In the genomic region with DNA sequence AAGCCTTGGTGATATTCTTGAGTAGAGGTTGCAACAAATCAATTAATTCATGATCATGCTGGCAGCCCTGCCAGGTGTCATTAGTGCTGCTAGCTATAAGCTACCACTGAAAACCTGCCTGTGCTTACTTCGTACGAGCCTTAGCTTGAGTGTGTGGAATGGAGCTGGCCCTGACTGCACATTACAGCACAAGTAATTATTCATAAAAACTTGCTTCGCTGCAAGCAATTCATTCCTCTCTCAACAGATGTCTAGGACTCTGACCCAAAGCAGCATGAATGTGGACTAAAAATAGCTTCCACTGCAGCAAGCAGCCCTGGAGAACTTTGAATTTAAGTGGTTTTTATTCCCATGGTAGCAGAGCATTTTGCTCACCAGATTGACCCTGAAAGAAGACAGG, we compare ENCODE assay signal across 11 mouse cellular contexts.
DNase-seq lines count a peak whose midpoint lies in the region; ATAC-seq and TF ChIP-seq lines count a peak whose summit lies in the region.
"Had no signal": no experiment of that assay in that cellular context is flagged by ENCODE, and none has a peak within 500 bp of the region (broad histone marks: within the 10 kb centered on the region; RNA-seq: fewer than 3 reads in every experiment).

No protein-coding gene starts in this region.

- peaks cover 7% of the 10 kb centered on the region for H3K9me3 ChIP-seq in forebrain, embryonic 12.5 days
- H3K9me3 ChIP-seq in forebrain, embryonic 11.5 days (ENCODE audit: control insufficient read depth, low read length) = no peaks in the 10 kb centered on the region; the same call in 1 of the 2 replicates
- H3K9me3 ChIP-seq in neural tube, embryonic 11.5 days (ENCODE audit: control insufficient read depth, low read length) = peaks cover 3% of the 10 kb centered on the region; the same call in 1 of the 2 replicates
- H3K9me3 ChIP-seq in neural tube, embryonic 15.5 days (replicated peaks) = peaks cover 7% of the 10 kb centered on the region; the same call in 1 of the 2 replicates
- H3K9me3 ChIP-seq in kidney, postnatal 0 days (replicated peaks; ENCODE audit: low read length) = no peaks in the 10 kb centered on the region; the same call in 1 of the 2 replicates
- H3K9me3 ChIP-seq in stomach, embryonic 15.5 days = no peaks in the 10 kb centered on the region
- H3K9me3 ChIP-seq in heart, embryonic 10.5 days = 0 out of 2 replicates have a peak, but pooled peaks cover 3% of the 10 kb centered on the region

- no peak overlapping the region for H3K27ac ChIP-seq in forebrain, embryonic 12.5 days
- H3K27ac ChIP-seq in forebrain, embryonic 11.5 days (ENCODE audit: low read depth, low read length) = no peak overlapping the region
- H3K27ac ChIP-seq in neural tube, embryonic 11.5 days (ENCODE audit: low read depth, low read length) = no peak overlapping the region
- H3K27ac ChIP-seq in neural tube, embryonic 15.5 days (replicated peaks) = no peak overlapping the region
- H3K27ac ChIP-seq in kidney, postnatal 0 days = no peak overlapping the region
- H3K27ac ChIP-seq in stomach, embryonic 15.5 days = no peak overlapping the region
- no peak overlapping the region for H3K27ac ChIP-seq in heart, embryonic 10.5 days

- no peaks in the 10 kb centered on the region for H3K4me1 ChIP-seq in forebrain, embryonic 12.5 days
- H3K4me1 ChIP-seq in forebrain, embryonic 11.5 days (replicated peaks; ENCODE audit: control insufficient read depth, insufficient read depth, low read length) = no peaks in the 10 kb centered on the region
- no peaks in the 10 kb centered on the region for H3K4me1 ChIP-seq in neural tube, embryonic 11.5 days (ENCODE audit: control insufficient read depth, insufficient read depth, low read length)
- no peaks in the 10 kb centered on the region for H3K4me1 ChIP-seq in neural tube, embryonic 15.5 days
- no peaks in the 10 kb centered on the region for H3K4me1 ChIP-seq in kidney, postnatal 0 days (replicated peaks; ENCODE audit: insufficient read depth, low read length)
- H3K4me1 ChIP-seq in stomach, embryonic 15.5 days = no peaks in the 10 kb centered on the region
- no peaks in the 10 kb centered on the region for H3K4me1 ChIP-seq in heart, embryonic 10.5 days

- no peak overlapping the region for H3K9ac ChIP-seq in forebrain, embryonic 12.5 days
- no peak overlapping the region for H3K9ac ChIP-seq in forebrain, embryonic 11.5 days (ENCODE audit: low read length)
- H3K9ac ChIP-seq in neural tube, embryonic 11.5 days (ENCODE audit: low read length) = no peak overlapping the region
- no peak overlapping the region for H3K9ac ChIP-seq in neural tube, embryonic 15.5 days (replicated peaks)
- H3K9ac ChIP-seq in kidney, postnatal 0 days (ENCODE audit: low read depth, low read length) = no peak overlapping the region
- H3K9ac ChIP-seq in stomach, embryonic 15.5 days = no peak overlapping the region

- peak; percentile 41; the same call in 1 of the 2 replicates for ATAC-seq in forebrain, embryonic 12.5 days (ENCODE audit: low FRiP score)
- no peak for ATAC-seq in forebrain, embryonic 11.5 days (replicated peaks; ENCODE audit: low FRiP score)
- no peak for ATAC-seq in neural tube, embryonic 11.5 days (ENCODE audit: insufficient read depth, low FRiP score, low TSS enrichment)
- ATAC-seq in neural tube, embryonic 15.5 days (ENCODE audit: low FRiP score) = no peak
- ATAC-seq in kidney, postnatal 0 days (replicated peaks; ENCODE audit: low FRiP score, low read depth) = no peak
- ATAC-seq in stomach, embryonic 15.5 days (ENCODE audit: insufficient read depth, low FRiP score, low read depth) = peak; percentile 35; the same call in 1 of the 2 replicates
- ATAC-seq in cerebellum, adult (ENCODE audit: insufficient number of reproducible peaks, low FRiP score, low TSS enrichment) = no peak

- no peaks in the 10 kb centered on the region for H3K27me3 ChIP-seq in forebrain, embryonic 12.5 days
- H3K27me3 ChIP-seq in forebrain, embryonic 11.5 days (ENCODE audit: control insufficient read depth, insufficient read depth, low read length) = no peaks in the 10 kb centered on the region
- H3K27me3 ChIP-seq in neural tube, embryonic 11.5 days (ENCODE audit: control insufficient read depth, insufficient read depth, low read length) = no peaks in the 10 kb centered on the region
- H3K27me3 ChIP-seq in neural tube, embryonic 15.5 days (replicated peaks) = no peaks in the 10 kb centered on the region
- H3K27me3 ChIP-seq in kidney, postnatal 0 days (ENCODE audit: insufficient read depth, low read length) = no peaks in the 10 kb centered on the region
- no peaks in the 10 kb centered on the region for H3K27me3 ChIP-seq in stomach, embryonic 15.5 days (replicated peaks)
- H3K27me3 ChIP-seq in heart, embryonic 10.5 days (ENCODE audit: insufficient read depth, poor library complexity, severe bottlenecking) = no peaks in the 10 kb centered on the region

- no peaks in the 10 kb centered on the region for H3K36me3 ChIP-seq in forebrain, embryonic 12.5 days (replicated peaks)
- no peaks in the 10 kb centered on the region for H3K36me3 ChIP-seq in forebrain, embryonic 11.5 days (ENCODE audit: control insufficient read depth, insufficient read depth, low read length)
- H3K36me3 ChIP-seq in neural tube, embryonic 11.5 days (ENCODE audit: control insufficient read depth, insufficient read depth, low read length) = no peaks in the 10 kb centered on the region
- H3K36me3 ChIP-seq in neural tube, embryonic 15.5 days = no peaks in the 10 kb centered on the region
- H3K36me3 ChIP-seq in kidney, postnatal 0 days (ENCODE audit: insufficient read depth, low read length) = no peaks in the 10 kb centered on the region
- H3K36me3 ChIP-seq in stomach, embryonic 15.5 days = no peaks in the 10 kb centered on the region
- no peaks in the 10 kb centered on the region for H3K36me3 ChIP-seq in heart, embryonic 10.5 days

- H3K4me2 ChIP-seq in forebrain, embryonic 12.5 days = no peak overlapping the region
- no peak overlapping the region for H3K4me2 ChIP-seq in forebrain, embryonic 11.5 days (ENCODE audit: low read depth, low read length, severe bottlenecking)
- H3K4me2 ChIP-seq in neural tube, embryonic 11.5 days (ENCODE audit: low read depth) = no peak overlapping the region
- no peak overlapping the region for H3K4me2 ChIP-seq in neural tube, embryonic 15.5 days
- no peak overlapping the region for H3K4me2 ChIP-seq in kidney, postnatal 0 days (ENCODE audit: low read length)
- H3K4me2 ChIP-seq in stomach, embryonic 15.5 days = no peak overlapping the region
- H3K4me2 ChIP-seq: heart, embryonic 11.5 days had no signal

- WGBS in forebrain, embryonic 12.5 days = 63% methylated on average over 3 of the region's 3 CpGs
- 76% methylated on average over 3 of the region's 3 CpGs for WGBS in forebrain, embryonic 11.5 days
- 70% methylated on average over 3 of the region's 3 CpGs for WGBS in neural tube, embryonic 11.5 days
- 56% methylated on average over 3 of the region's 3 CpGs for WGBS in neural tube, embryonic 15.5 days
- WGBS in kidney, postnatal 0 days = 47% methylated on average over 3 of the region's 3 CpGs
- 34% methylated on average over 3 of the region's 3 CpGs for WGBS in stomach, embryonic 15.5 days
- 66% methylated on average over 3 of the region's 3 CpGs for WGBS in heart, embryonic 10.5 days

- H3K4me3 ChIP-seq in forebrain, embryonic 12.5 days (replicated peaks) = no peak overlapping the region
- H3K4me3 ChIP-seq in forebrain, embryonic 11.5 days (ENCODE audit: low read depth, low read length) = no peak overlapping the region
- no peak overlapping the region for H3K4me3 ChIP-seq in neural tube, embryonic 11.5 days (ENCODE audit: low read depth, low read length)
- H3K4me3 ChIP-seq in neural tube, embryonic 15.5 days (replicated peaks) = no peak overlapping the region
- H3K4me3 ChIP-seq in kidney, postnatal 0 days (replicated peaks; ENCODE audit: low read depth, low read length) = no peak overlapping the region
- no peak overlapping the region for H3K4me3 ChIP-seq in stomach, embryonic 15.5 days (replicated peaks)
- H3K4me3 ChIP-seq in heart, embryonic 10.5 days = no peak overlapping the region
- H3K4me3 ChIP-seq: myocyte had no signal

- no peak for TF ChIP-seq CTCF in kidney, postnatal 0 days (IDR thresholded peaks at IDR 0.05; ENCODE audit: low read depth)

- DNase-seq in forebrain, embryonic 11.5 days (ENCODE audit: low spot score) = no peak
- peak; percentile 12 for DNase-seq in neural tube, embryonic 11.5 days (ENCODE audit: low spot score)
- DNase-seq in kidney, postnatal 0 days (ENCODE audit: low spot score) = peak; percentile 78
- DNase-seq in heart, embryonic 10.5 days (ENCODE audit: low spot score) = no peak
- DNase-seq: lung, adult 18-20 months had no signal

Comparison
In these comparisons a context has a peak if more than half of its experiments do, and no peak if none do; other contexts are left out.
1. ATAC-seq: peak in forebrain, embryonic 12.5 days (single experiment) and stomach, embryonic 15.5 days (single experiment); none in forebrain, embryonic 11.5 days (single experiment), neural tube, embryonic 11.5 days (single experiment), neural tube, embryonic 15.5 days (single experiment), kidney, postnatal 0 days (single experiment) and cerebellum, adult (single experiment).
2. DNase-seq: peak in neural tube, embryonic 11.5 days (single experiment) and kidney, postnatal 0 days (single experiment); none in forebrain, embryonic 11.5 days (single experiment) and heart, embryonic 10.5 days (single experiment).